Mouse (Mus musculus): ENCODE results near the gene Lrrc74a.

Gene Lrrc74a

DNA sequence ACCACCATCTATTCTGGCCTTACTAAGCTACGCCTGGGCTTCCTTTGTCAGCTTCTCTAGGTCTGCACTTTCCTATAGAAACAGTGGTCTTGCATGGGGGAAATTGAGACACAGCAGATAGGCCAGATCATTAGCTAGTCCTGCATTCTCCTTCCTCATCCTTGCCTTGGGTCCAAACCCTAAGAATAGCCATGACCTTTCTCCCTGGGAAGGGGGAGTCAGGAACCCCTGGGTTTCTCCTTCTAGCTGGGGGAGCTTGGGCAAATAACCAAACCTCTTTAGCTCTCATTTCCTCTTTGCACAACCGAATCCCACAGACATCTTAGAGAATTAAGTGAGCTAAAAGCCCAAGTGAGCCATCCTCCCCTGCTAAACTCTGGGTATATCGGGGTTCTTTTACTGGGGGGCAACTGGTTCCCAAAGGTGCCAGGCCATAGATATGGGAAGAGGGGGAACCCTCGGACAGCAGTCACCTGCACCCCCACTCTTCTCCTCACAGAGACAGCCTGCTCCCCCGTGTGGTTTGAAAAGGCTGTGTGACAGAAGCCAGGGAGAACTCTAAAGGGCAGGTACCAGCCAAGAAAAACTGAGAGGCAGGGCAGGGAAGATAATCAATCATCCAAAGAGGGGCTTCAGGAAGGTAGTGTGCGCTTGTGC is 69.6 kb downstream of the Lrrc74a start:
- DNase-seq (ENCODE audit: low read depth in 1 of 2, low spot score in 2 of 2), result peak in 1 of 2 experiments; percentile 25

DNA sequence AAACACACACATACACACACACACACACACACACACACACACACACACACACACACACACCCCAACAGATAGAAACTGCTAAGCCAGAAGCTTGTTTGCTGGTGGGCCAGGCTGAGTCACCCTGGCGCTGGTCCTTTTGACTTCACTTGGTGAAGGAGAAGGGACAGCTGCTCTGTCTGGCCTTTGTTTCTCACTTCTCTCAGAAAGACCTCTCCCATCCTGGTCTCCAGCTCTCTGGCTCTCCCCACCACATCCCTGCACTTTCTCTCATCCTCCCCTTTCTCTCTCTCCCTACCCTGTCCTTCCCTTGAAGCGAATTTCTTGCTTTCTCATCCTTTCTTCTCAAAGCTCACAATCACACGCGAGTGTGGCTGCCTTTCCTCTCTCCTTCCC is 70.1 kb downstream of the Lrrc74a start:
- no peak for DNase-seq (ENCODE audit: low read depth in 1 of 2, low spot score in 2 of 2)

DNA sequence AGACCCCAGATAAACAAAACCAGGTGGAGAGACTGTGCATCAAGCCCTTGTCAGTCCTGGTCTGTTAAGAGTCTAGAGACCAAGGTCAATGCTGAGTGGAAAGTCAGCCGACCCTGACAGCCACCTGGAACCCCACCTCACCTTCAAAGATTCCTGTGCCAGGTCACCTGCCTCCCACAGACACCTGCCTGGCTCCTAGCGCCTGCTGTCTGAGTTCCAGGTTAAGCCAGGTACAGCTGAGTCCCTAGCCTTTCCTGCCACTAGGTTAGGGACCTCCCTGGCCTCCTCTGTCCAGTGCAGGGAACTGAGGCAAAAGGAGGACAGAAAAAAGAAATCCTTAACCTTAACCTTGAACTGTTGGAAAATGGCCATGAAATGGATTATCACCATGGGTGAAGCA is 70.7 kb downstream of the Lrrc74a start:
- DNase-seq (ENCODE audit: low read depth in 1 of 2, low spot score in 2 of 2), result no peak

DNA sequence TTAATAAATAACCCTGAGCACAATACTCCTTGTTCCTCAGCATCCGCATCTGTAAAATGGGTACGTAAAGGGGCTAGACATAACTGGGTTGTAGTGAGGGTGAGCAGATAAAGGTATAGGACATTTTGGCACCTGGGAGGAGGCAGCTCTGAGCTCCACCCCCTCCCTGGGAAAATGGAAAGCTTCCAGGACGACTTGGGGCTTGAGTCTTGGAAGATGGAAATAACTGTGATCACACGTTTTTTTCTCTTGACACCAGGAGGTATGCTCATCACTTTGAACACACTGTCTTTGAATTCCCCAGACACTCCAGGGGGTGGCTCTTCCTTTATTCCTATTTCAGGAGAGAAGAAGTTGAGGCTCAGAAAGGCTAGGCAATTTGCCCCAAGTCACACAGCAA is 71.1 kb downstream of the Lrrc74a start:
- DNase-seq (ENCODE audit: low read depth in 1 of 2, low spot score in 2 of 2), result no peak

DNA sequence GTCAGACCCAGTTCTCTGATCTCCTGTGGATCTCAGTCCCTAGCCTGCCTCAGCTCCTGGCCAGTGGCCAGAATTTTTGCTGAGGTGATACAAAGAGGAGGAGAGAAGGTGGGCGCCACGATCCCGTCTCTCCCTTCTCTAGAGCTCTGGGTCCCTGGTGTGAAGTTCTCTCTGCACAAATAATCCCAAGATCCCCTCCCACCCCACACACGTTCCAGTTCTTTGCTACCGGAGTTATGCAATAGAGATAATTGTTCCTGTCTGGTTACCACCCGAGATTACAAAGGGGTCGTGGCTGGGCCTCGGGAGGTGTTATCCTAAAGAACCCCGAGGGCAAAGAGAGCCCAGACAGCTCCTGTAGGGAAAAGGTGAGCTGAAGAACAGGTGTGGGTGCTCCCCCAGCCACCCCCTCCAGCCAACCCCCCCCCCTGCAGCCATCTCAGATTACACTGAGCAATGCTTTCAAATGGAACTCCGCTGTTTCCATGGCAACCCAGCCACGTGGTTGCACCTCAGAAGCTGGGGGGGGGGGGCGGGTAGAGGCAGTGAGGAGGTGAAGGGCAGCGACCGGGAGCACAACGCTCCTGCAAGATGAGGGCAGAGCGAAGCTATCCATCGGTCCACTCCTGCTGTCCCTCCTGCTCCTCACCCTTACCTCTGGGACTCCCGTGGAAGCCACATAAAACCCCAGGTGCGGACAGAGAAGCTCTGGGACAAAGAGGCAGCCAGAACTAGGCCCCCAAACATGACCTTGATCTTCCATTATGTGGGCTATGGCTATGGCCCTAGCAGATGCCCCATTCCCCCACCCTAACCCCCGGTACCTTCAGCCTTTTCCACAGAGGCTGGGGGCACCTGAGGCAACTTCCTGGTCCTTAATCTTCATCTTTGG is 72.1 kb downstream of the Lrrc74a start:
- DNase-seq (ENCODE audit: low read depth in 1 of 2, low spot score in 2 of 2), result no peak

DNA sequence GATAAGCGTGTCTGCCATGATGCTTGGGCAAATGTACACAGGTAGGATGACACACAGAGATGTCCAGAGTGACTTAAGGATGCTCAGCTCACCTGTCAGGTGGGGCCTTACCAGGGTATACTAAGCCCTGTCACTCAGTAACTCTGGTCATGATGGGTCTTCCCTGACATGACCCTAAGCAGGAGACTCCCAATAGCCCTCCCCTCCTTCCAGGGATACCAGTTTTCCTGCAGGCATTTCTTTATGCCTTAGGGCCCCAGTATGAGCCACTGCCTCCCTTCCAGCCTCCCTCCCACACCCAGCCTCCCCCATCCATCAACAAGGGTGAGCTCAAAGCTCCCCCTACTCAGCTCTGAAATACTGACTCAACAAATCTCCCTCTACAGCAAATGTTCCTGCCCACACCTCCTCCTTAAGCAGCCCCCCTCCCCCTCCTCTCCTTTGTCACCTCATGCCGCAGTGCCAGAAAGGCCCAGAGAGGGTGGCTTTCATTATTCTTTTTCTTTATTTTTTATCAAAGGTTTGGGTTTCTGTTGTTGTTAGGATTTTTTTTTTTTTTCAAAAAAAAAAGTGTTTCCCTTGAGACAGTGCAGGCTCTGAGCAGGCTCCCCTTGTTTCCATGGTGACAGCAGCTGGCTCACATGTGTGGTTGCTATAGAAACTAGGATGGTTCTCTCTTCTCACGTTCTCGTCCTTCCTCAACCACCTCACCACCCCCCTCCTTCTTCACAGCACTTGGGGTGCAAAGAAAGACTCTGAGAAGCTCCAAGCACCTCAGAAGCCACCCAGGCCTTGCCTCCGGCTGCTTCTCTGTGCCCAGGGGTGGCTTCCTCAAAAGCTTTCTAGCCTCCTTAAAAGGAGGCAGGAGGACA is 73.0 kb downstream of the Lrrc74a start:
- peak in 1 of 2 experiments; percentile 17 for DNase-seq (ENCODE audit: low read depth in 1 of 2, low spot score in 2 of 2)

DNA sequence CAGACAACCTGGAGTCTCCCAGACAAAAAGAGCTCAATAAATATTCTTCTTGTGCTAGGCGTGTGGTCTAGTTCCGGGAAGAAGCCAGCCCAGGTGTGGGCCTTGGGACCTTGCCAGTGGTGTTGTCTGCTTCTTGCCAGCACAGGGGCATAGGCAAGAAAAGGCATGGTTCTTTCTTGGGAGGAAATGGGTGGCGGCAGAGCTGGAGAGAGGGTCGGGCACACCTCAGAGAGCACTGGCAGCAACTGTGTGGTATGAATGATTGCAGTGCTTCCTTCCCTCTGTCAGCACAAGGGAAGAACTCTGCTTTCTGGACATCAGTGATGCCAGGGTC is 73.6 kb downstream of the Lrrc74a start:
- no peak for DNase-seq (ENCODE audit: low read depth in 1 of 2, low spot score in 2 of 2)

DNA sequence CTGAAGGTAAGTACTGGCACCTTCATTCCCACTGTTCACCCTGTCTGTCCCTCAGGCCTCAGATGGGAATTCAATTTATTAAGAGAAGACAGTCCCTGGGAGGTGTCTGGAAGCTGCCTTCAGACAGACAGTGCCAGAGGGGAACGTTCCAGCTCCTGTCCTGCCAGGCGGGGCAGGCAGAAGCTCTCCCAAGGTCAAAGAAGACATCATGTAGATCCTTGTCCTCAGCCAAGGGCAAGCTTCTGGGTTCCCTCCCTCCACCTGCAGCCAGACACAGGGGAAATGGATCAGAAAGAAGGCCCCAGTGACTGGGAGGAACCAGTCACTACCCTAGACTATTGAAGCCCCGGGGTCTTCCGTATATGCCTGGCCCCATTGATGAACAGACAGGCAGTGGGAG is 74.7 kb downstream of the Lrrc74a start:
- no peak for DNase-seq (ENCODE audit: low read depth in 1 of 2, low spot score in 2 of 2)

DNA sequence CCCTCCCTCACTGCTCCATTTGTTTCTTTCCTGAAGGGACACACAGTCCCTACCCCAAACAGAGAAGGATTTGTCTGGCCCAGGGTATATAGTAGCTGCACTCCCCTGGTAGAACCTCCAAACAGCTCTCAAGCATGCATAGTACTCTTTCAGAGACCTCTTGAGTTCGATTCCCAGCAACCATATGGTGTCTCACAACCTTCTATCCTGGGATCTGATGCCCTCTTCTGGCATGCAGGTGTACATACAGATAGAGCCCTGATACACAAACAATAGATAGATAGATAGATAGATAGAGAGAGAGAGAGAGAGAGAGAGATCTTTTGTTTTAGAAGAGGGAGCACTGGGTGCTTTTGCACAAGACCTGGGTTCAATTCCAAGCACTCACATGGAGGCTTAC is 75.9 kb downstream of the Lrrc74a start:
- DNase-seq (ENCODE audit: low read depth in 1 of 2, low spot score in 2 of 2), result no peak

DNA sequence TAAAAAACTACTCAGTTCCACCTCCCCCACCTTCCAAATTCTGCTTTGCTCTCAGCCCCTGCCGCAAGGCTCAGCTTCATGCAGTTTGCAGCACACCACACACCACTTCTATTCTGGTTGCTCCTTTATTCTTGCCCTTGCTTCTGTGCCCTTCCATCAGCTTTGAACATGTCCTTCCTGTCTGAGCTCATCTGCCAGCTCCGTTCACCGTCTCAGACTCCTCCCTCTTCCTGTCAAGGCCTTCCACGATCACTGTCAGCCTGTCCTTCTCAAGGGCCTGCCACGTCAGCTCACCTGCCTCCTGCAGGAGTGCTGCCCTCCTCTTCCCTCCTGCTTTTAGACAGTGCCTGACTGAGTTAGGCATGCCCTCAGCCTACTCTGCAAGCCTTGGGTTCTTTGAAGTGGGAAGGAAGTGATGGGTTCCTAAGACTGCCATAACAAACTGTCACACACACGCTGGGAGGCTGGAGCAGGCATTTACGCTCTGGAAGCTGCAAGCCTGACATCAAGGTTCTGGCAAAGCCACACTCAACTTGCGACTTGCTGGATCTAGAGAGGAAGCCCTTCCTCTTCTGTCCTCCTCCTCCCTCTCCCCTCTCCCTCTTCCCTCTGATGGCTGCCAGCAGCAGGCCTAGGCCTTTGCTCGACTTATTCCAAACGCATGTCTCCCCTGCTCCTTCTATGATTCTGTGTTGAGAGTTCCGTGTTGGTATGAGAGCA is 76.7 kb downstream of the Lrrc74a start:
- DNase-seq (ENCODE audit: low read depth in 1 of 2, low spot score in 2 of 2), result no peak

DNA sequence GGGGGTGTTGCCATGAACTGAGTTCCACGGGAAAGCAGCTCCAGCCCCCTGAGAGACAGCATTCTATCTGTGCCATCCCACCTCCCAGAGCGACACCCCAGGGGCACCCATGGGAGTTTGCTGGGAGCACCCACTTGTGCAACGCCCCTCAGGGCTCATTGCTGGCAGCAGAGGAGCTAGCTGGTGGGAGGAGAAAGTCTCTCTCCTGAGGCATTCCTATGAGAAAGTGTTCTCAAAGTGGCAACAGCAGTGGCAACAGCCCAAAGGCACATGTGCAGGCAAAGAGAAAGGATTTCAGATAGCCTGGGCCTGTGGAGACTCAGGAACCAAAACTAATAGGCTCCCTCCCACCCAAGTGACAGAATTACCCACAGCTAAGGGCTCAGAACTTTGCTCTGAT is 78.6 kb downstream of the Lrrc74a start:
- DNase-seq (ENCODE audit: low read depth in 1 of 2, low spot score in 2 of 2), result no peak

Data from monocyte, adult 2 months (primary cell).